Mouse (Mus musculus): ENCODE data around the gene Myo1g.
"Not testable (repeated sequence)": the region's sequence is repeated elsewhere in the genome, so short reads cannot be mapped to it uniquely, and the experiment has no call there.

The Myo1g gene

DNA sequence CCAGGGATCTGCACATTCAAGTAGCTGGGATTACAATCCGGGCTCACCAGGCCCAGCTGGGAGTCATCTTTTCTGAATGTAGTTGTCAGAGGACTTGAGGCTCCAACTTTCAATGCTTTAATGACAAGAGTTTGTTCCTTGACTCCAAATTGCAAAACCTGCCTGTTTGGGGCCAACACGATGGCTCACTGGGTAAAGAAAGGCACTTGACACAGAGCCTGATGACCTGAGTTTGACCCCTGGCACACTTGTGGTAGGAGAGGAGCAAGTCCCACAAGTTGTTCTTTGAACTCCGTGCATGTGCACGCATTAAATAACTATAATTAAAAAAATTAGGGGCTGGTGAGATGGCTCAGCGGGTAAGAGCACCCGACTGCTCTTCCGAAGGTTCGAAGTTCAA lies 9.2 kb upstream of the Myo1g start:
- no peak for DNase-seq (ENCODE audit: low spot score in 2 of 2)

DNA sequence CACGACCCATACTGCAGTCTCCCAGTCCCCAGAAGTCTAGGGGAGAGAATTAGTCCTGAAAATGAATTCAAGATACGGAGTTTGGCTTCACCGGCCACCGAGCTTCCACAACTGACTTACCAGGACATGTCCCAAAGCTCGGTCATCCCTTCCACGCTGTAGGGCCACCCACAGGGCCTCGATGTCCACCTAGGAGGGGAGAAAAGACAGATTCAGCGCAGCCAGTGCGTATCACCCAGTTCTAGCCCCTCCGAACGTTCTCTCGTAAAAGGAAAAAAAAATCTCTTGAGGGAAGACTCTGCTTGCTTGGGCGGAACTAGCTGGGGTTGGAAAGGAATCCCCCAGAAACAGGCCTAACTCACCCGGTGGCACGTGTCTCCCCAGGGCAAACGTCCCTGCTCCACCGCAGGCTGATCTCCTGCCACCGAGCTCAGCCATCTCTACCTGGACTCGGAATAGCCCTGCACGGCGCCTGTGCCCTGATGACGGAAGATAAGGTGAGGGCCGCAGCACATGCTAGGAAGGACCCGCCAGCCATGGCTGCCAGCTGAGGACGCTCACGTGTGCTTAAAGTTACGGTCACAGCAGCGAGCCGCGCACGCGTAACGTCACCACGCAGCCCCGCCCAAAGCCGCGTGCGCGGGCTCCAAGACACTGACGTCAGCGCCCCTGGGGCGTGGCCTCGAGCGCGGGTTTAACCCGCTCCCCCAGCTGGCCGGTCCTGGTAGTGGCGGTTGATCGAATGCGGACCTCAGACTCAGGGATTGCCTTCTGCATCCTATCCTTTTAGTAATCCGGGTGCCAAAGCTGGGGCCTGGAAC lies 7.6 kb upstream of the Myo1g start:
- DNase-seq (ENCODE audit: low spot score in 2 of 2): peak; percentile 98 to 99

DNA sequence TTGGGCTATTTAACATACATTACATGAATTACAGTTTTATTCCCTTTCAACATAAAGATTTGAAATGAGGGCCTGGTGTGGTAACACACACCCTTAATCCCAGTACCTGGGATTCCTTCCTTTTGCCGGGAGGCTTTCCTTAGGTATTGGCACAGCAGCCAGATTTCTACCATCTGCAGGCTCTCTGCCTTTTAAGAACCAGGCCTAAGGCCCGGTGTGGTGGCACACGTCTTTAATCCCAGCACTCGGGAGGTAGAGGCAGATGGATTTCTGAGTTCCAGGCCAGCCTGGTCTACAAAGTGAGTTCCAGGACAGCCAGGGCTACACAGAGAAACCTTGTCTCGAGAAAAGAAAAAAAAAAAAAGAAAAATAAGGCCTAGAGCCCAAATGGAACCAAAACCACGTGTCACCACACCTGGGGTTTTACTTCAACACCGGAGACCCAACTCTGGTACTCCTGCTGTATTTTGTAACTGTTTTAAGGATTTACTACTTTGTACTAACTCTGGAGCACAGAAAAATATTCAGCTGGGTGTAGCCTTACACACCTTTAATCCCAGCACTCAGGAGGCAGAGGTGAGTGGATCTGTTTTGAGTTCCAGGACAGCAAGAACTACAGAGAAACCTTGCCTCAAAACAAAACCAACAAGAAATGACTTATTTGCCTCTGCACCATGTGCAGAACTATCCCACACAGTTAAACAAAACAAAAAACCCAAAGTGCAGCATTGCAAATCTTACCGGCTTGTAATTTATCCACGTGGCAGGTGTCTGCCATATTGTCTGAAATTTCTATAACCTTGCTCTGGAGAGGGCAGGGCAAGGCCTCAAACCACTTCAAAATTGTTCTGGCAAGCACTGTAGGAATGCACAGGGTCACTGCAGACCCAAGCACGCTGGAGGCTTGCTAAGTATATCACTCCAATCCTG lies 6.8 kb upstream of the Myo1g start:
- DNase-seq (ENCODE audit: low spot score in 2 of 2): peak in 1 of 2 experiments; percentile 4

DNA sequence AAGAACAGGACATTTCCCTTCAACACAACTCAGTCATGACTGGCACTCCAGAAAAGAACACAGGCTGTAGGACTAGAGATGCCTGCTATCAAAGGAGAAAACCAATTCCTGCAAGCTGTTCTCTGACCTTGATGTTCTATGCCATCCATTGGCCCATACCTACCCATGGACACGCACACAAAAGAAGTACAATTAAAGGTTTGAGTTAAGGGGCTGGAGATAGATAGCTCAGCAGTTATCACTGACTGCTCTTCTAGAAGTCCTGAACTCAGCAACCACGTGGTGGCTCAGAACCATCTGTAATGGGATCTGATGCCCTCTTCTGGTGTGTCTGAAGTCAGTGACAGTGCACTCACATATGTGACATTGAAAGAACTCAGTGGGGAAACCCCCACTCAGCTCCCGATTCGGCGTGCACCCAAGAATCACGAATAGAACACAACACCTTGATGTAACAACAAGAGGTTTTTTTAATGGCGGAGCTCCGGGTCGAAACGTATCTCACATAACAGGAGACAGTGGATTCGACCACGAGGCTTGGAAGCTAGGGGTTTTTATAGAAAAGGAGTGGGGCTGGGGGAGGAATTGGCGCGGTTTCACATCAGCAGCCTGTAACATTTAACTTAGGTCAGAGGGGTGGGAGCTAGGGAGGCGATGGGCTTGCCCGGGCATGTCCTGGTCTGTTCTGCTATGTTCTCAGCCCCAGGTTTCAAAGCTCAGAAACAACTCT lies 5.9 kb upstream of the Myo1g start:
- not testable (repeated sequence) for DNase-seq (ENCODE audit: low spot score in 2 of 2)

DNA sequence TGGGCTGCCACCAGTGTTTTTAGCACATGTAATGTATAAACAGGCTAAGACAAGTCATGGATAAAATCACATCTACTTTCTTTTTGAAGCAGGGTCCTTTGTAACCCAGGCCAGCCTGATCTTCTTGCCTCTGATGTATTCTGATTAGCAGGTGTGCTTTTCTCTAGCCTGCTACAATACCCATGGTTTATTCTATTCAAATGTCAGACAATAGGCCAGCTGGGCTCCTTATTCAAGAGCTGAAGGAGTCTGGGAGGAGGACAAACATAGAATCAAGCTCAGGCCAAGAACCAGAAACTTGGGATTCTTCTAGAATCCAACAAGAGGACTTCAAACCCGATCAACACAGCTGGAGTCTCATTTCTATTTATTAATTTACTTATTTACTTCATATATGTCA lies 4.5 kb upstream of the Myo1g start:
- DNase-seq (ENCODE audit: low spot score in 2 of 2): no peak

DNA sequence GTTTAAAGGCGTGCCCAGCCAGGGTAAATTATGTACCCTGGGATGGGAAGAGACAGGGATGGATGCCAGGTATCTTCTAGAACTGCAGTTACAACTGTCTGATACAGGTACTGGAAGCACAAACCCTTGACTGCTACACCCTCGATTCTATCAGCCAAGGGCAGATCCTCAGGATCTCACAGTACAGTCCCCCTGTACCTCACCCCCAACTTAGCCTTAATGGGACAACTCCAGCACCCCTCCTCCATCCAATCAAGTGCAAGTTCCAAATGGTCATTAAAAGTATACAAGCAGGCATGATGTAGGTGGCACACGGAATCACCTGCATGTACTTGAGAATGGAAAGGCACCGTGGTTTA lies 4.1 kb upstream of the Myo1g start:
- DNase-seq (ENCODE audit: low spot score in 2 of 2): no peak

DNA sequence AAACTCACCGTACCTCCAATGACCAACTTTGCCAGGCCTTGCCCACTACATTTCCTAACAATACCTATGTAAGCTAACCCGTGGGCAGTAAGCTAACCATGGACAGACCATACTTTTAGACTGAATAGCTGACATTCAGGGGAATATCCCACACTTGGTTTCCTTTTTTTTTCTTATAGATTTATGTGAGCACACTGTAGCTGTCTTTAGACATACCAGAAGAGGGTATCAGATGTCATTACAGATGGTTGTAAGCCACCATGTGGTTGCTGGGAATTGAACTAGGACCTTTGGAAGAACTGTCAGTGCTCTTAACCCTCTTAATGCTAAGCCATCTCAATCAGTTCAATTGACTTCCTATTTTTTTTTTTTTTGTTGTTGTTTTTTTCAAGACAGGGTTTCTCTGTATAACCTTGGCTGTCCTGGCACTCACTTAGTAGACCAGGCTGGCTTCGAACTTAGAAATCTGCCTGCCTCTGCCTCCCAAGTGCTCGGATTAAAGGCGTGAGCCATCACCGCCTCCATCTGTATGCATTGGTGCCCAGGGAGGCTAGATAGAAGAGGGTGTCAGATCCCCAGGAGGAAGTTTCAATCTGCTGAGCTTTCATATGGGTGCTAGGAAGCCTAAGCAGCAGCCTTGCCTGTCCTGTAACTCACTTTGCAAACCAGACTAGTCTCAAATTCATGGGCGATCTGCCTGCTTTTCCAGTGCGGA lies 3.6 kb upstream of the Myo1g start:
- no peak for DNase-seq (ENCODE audit: low spot score in 2 of 2)

DNA sequence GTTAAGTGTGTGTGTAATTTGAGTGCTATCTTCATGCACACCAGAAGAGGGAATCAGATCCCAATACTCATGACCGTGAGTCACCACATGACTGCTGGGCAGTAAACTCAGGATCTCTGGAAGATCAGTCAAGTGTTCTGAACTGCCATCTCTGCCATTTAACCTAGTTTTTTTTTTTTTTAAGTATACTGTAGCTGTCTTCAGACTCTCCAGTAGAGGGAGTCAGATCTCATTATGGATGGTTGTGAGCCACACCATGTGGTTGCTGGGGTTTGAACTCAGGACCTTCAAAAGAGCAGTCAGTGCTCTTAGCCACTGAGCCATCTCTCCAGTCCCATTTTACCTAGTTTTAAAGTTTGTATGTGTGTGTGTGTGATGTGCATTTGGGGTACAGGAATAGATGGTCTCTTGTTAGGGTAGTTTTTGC lies 2.9 kb upstream of the Myo1g start:
- no peak for DNase-seq (ENCODE audit: low spot score in 2 of 2)

DNA sequence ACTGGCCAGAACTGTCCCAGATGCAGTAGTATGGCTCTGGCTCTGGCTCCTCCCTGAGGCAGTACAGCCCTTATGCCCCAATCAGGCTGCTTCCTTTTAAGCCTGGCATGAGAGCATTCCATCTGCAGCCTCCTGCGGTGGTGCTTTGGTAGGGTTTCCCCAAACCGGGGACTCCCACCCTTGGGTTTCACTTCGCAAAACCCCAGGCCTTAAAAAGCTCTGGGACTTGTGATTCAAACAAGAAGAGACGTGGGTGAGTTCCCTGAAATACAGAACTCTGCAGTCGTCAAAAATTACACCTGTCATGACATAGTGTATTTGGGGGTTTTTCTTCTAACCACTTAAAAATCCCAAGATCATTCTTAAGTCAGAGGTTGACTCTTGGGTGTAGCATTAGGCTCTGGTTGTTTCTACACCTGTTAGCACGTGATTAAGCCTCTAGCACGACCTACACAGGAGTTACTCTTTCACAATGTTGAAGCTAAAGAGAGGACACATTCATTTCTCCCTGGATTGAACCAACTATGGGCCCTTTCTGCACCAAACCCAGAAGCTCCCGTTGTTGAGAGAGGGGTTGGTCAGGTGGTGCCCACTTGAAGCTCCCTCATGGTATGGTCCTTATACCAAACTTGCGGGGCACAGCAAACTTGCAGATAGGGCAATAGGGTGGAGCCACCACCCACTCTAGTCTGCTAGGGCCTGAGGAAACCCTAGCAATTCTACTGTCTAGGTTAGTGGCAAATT lies 2.2 kb upstream of the Myo1g start:
- DNase-seq (ENCODE audit: low spot score in 2 of 2): no peak

DNA sequence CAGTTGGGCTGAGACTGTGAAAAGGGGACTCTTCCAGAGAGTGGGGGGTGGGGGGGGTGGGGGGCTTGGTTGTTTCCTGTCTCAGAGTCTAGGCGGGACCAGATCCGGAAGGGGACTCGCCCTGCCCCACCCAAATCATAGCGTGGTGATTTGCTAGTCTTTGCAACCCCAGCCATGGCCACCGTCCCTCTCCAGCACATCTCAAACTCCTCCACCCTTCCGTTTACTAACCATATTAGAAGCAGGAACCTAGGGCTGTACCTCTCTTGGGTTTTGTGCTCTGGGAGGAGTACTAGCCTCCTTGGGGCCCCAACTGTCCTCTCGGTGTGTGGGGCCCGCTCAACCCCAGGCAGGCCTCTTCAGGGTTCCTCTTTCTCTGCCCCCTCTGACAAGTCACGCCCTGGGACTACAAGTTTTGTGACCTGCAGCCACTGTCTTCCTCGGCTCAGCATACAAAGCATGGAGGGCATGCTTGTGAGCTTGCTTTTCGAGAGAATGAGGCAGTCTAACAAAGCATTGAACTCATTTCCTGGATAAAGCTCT lies 1.2 kb downstream of the Myo1g start:
- no peak for DNase-seq (ENCODE audit: low spot score in 2 of 2)

DNA sequence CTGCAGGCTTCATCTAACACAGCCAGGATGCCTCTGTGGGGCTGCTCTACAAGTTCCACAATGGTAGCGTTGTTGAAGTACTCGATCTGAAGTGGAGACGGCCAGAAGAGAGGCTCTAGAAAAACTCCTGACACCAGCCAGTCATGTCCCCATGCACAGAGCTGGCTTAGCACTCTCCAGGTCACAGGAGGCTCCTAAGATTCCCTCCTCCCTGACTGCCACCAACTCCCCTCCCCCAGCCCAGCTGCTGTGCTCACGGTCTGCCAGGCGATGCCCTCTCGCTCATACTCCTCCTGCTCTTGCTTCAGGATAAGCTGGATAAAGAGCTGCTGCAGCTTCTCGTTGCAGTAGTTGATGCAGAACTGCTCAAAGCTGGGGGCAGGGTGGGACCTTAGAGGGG lies 5.9 kb downstream of the Myo1g start:
- DNase-seq (ENCODE audit: low spot score in 2 of 2): no peak

DNA sequence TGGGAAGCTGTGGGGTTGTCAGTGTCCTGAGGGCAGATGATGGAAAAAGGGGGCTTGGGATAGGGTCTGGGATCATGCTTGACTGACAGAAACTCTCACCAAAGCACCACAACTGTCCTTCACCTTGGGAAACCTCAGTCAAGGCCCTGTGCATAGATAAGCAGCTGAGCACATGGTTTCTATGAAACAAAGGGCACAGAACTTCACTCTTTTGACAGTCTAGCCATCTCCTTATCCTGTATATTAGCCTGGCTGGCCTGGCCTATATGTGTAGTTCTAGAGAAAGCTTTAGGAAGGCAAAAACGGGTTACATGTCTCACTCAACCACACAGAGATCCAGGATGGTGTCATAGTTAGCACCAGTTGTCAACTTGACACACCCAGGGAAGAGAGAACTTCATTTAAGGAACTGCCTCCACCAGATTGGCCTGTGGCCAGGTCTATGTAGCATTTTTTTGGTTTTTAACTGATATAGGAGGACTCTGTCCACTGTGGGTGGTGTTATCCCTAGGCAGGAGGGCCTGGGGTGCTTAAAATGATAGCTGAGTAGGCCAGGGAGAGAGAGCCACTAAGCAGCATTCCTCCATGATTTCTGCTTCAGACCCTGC lies 12.4 kb downstream of the Myo1g start:
- no peak for DNase-seq (ENCODE audit: low spot score in 2 of 2)

DNA sequence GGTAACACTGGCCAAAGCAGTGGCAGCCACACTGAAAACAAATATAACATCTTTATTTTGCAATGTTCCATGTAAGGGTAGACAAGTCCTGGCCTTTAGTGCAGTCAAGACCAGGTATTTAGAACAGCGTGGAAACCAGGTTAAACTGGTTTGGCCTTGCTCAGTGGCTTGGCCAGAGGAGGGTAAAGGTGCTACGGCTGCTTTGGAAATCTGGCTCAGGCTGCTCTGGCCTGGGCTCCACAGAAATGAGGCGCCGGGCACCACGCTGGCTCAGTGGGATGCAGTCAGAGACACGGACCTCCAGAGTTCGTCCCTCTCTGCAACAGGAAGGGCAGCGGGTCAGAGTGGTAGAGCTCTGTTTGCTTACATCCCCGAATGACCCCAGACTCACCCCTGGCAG lies 14.2 kb downstream of the Myo1g start:
- DNase-seq (ENCODE audit: low spot score in 2 of 2): no peak

DNA sequence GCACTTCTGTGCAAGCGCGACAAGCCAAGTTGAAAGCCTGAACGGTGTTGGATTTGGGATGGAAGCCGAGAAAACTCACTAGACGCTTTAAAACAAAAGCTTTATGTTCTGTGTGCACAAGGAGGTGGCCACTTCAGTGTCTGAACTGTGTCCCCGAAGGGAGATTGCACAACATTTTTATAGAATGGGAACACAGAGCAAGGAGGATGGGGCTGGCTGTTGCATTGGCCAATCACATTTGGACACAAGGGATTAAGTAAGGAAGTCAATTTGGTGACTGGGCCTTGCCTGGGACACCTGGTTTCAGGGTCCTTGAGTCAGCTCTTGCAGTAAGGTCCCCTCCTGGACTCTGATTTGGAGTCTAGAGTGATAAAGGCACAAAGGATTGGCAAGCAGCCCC lies 16.1 kb downstream of the Myo1g start:
- DNase-seq (ENCODE audit: low spot score in 2 of 2): no peak

DNA sequence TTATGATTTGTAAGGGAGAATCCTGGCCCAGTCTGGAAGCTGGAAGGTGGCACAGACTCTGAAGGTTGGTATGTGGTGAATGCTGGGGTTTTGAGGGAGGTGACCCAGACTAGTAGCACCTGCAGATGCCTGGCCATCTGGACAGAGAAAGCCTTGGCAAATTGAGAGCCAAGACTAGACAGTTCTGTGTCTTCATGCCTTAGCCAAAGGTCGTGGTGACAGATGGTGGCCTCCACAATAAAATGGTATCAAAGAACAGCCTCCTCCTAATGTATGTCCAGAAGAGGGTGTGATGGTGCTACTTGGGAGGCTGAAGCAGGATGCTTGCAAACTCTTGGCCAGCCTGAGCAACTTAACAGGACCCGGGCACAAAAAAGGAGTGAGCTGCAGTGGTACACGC lies 16.5 kb downstream of the Myo1g start:
- DNase-seq (ENCODE audit: low spot score in 2 of 2): no peak

DNA sequence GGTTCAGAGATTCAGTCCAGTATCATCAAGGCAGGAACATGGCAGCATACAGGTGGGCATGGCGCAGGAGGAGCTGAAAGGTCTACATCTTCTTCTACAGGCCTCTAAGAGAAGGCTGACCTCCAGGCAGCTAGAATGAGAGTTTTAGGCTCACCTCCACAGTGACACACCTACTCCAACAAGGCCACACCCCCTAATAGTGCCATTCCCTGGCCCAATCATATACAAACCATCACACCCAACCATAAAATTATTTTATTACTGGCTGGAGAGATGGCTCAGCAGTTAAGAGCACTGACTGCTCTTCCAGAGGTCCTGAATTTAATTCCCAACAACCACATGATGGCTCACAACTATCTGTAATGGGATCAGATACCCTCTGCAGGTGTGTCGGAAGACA lies 18.3 kb downstream of the Myo1g start:
- DNase-seq (ENCODE audit: low spot score in 2 of 2): no peak

DNA sequence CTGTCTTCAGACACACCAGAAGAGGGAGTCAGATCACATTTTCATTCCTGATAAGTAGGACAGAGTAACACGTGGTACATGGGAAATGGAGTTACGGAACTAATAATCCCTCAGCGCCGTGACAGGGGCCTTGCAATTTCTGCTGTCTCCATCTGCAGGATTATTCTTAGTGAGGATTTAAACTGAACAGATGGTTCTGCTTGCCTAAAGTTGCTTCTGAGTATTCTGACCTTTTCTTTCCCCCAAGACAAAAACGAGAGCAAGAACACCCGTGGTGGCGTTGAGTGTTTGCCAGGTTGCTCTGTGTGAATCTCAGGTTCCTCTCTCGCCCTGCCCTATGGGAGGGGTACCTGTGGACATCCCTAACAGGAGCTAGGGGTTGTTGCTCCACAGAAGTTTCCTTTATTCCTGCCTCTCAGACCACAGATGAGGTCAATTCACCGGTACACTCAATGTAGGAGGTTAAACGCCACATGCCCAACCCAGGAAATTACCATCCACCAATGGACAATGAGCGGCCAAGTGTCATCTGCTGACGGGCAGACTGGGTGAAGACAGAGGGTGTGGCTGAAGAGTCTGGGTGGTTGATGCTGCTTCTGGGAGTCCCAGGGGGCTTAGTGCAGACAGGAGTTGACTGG lies 23.3 kb downstream of the Myo1g start:
- no peak for DNase-seq (ENCODE audit: low spot score in 2 of 2)

DNA sequence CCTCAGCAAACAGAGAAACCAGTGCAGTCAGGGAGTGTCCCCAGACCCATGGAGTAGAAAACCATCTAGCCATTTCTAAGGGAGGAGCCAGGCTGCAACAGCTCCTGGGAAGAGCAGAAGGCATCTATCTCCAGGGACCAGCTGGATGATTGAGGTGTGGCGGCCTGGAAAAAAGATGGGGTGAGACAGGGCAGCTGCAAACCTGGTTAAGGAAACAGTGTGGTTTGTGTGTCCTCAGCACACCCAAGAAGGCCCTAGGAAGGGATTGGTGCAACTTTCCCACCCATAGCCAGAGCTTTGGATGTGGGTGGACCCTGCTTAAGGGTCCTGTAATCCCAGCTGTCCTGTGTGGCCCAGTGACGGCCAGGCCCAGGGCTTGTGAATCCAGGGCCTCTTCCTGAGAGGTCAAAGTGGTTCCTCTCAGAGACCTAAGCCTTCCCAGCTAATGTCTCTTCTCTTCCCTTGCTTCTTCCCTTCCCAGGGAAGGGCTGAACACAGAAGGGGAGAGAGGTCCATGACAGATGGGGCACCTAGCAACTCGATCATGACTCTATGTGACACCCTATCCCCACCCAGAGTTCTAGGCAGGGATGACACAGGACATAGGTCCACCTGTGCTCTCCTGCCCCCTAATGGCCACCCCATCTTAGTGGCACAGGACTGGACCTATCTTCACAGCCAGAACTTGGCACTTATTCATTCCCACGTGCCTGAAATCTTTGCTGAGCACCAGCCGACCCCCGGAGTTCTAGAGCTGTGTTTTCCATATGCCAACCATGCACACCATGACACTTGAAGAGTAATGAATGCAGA lies 30.9 kb downstream of the Myo1g start:
- no peak for DNase-seq (ENCODE audit: low spot score in 2 of 2)

DNA sequence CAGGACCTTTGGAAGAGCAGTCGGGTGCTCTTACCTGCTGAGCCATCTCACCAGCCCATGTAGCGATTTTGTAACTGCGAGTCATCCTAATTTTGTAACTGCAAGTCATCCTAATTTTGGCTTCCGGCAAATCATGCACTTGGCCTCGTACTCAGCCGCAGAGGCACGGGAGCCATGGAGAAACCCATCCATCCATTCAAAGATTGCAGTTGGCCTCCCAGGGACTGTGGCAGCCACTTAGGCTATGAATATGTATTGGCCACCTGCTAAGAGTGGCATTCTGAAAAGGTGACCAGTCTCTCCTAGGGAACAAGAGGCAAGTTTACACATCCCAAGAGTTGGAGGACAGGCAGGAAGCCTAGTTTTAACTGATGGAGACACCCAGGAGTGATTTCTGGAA lies 31.5 kb downstream of the Myo1g start:
- DNase-seq (ENCODE audit: low spot score in 2 of 2): no peak

Measured in right cerebral cortex, adult 2 months (tissue).